Mouse (Mus musculus) stomach, postnatal 0 days (tissue): ENCODE results near the gene Gm1043. TPM values are rescaled to one million over a fixed set of nuclear protein-coding genes. Genes with fewer than 3 reads are reported as not detected.

Source experiments
- ATAC-seq: fragments of 200-750 bp; cut with Nextera tagmentation; 2 replicates; pipeline ENCODE4 v1.8.0; 2017; ENCODE audit not compliant: low FRiP score, low TSS enrichment
- DNase-seq: peaks from one replicate; pipeline ENCODE4 v3.0.0-alpha.2; 2016; ENCODE audit warnings: low spot score
- H3K27ac ChIP-seq: fragments of 300-500 bp; sonication (generic); replicated peaks from 2 replicates; pipeline ENCODE4 v1.5.1; 2014; ENCODE audit warnings: mild to moderate bottlenecking, control low read depth
- H3K27me3 ChIP-seq: fragments of 300-500 bp; sonication (generic); 2 replicates; pipeline ENCODE4 v1.6.1; 2014; ENCODE audit warnings: low read length; ENCODE audit not compliant: control insufficient read depth, insufficient read depth
- H3K36me3 ChIP-seq: fragments of 300-500 bp; sonication (generic); 2 replicates; pipeline ENCODE4 v1.6.1; 2014; ENCODE audit warnings: low read length, mixed read lengths; ENCODE audit not compliant: control insufficient read depth, insufficient read depth
- H3K4me1 ChIP-seq: fragments of 300-500 bp; sonication (generic); replicated peaks from 2 replicates; pipeline ENCODE4 v1.6.1; 2014; ENCODE audit warnings: antibody characterized with exemption; ENCODE audit not compliant: control insufficient read depth, insufficient read depth
- H3K4me2 ChIP-seq: fragments of 300-500 bp; sonication (generic); replicated peaks from 2 replicates; pipeline ENCODE4 v1.6.1; 2014; ENCODE audit warnings: low read depth, mild to moderate bottlenecking, control low read depth, moderate library complexity
- H3K4me3 ChIP-seq: fragments of 300-500 bp; sonication (generic); 2 replicates; pipeline ENCODE4 v1.5.1; 2014; ENCODE audit warnings: low read depth, low read length, control low read depth
- H3K9ac ChIP-seq: fragments of 300-500 bp; sonication (generic); 2 replicates; pipeline ENCODE4 v1.6.1; 2014; ENCODE audit warnings: mild to moderate bottlenecking, low read length, control low read depth, mixed read lengths
- H3K9me3 ChIP-seq: fragments of 300-500 bp; sonication (generic); 2 replicates; pipeline ENCODE4 v1.6.1; 2016; ENCODE audit warnings: low read length; ENCODE audit not compliant: control insufficient read depth
- CTCF ChIP-seq: IDR thresholded peaks from 2 replicates; pipeline ENCODE4 v1.5.1; 2016; ENCODE audit warnings: antibody characterized with exemption, low read depth, mild to moderate bottlenecking, moderate library complexity
- EP300 ChIP-seq: optimal IDR thresholded peaks from 2 replicates; pipeline ENCODE3; 2016; ENCODE audit warnings: antibody characterized with exemption
- WGBS: fragments of 180-500 bp; shearing (Covaris S2); extraction: QIAGEN DNeasy Blood & Tissue Kit; methylation state at CpG from one replicate; pipeline ENCODE4 v1.1.7; 2014; 5-methylcytosine and 5-hydroxymethylcytosine counted together
- polyA plus RNA-seq: library from polyadenylated mRNA; unstranded; fragments of >200 nt; fragmentation: Nextera tagmentation; extraction: Ambion mirVana; gene quantifications from 2 replicates; pipeline ENCODE4 v1.2.1, GENCODE M21; 2015

Gene Gm1043
- polyA plus RNA-seq, 1 experiment from 2014 or later, result 0.02 TPM

DNA sequence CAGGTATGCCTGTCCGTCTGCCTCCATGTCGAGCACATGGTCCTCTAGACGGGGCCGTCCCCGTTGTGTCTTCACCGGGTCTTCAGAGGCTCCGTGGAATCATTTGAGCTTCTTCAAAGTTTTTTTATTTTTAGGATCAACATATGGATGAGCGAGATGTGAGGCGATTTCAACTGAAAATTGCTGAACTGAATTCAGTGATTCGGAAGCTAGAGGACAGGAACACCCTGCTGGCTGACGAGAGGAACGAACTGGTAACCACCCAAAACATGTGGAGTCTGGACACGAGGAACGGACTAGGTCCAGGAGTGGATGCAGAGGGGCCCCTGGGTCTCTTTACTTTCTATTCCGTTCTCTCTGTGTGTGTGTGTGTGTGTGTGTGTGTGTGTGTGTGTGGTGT lies 16.5 kb downstream of the Gm1043 start:
- ATAC-seq, result no peak
- DNase-seq, result no peak

DNA sequence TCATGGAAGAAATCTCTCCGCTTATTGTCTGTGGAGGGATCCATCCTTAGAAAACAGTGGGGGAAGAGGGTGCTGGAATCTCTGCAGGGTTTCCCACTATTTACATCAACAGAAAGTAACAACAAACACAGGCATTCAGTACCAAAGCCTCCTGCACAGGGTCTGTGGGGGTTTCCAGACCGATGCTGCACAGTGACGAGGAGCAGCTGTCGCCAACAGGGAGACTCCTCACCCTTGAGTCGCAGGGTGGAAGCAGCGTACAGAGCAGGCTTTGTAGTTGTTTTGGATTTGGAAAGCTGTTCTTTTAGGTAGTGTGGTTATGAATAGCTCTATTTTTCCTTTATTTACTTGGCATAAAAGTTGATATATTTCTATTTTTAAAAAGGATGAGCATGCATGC lies 16.9 kb downstream of the Gm1043 start:
- no peak overlapping the region for H3K4me2 ChIP-seq
- H3K4me1 ChIP-seq, result no peaks in the 10 kb centered on the region
- H3K27ac ChIP-seq, result no peak overlapping the region
- H3K9ac ChIP-seq, result no peak overlapping the region
- no peaks in the 10 kb centered on the region for H3K9me3 ChIP-seq
- no peaks in the 10 kb centered on the region for H3K27me3 ChIP-seq
- no peaks in the 10 kb centered on the region for H3K36me3 ChIP-seq
- DNase-seq (no peak), ATAC-seq (no peak)
- H3K4me3 ChIP-seq, result no peak overlapping the region
- 59% methylated on average over 6 of the region's 6 CpGs for whole genome bisulfite sequencing
- TF ChIP-seq CTCF (no peak), EP300 (no peak)

More for the DNA sequence above, 16.5 kb downstream of the Gm1043 start:
- Histone ChIP-seq H3K4me1 (no peaks in the 10 kb centered on the region), H3K36me3 (no peaks in the 10 kb centered on the region), H3K27ac (no peak overlapping the region), H3K9ac (no peak overlapping the region), H3K4me2 (no peak overlapping the region), H3K27me3 (no peaks in the 10 kb centered on the region), H3K9me3 (no peaks in the 10 kb centered on the region), H3K4me3 (no peak overlapping the region)
- TF ChIP-seq EP300 (no peak), CTCF (peak; percentile 15; the same call in 1 of the 2 replicates)
- 61% methylated on average over 15 of the region's 15 CpGs for WGBS

DNA sequence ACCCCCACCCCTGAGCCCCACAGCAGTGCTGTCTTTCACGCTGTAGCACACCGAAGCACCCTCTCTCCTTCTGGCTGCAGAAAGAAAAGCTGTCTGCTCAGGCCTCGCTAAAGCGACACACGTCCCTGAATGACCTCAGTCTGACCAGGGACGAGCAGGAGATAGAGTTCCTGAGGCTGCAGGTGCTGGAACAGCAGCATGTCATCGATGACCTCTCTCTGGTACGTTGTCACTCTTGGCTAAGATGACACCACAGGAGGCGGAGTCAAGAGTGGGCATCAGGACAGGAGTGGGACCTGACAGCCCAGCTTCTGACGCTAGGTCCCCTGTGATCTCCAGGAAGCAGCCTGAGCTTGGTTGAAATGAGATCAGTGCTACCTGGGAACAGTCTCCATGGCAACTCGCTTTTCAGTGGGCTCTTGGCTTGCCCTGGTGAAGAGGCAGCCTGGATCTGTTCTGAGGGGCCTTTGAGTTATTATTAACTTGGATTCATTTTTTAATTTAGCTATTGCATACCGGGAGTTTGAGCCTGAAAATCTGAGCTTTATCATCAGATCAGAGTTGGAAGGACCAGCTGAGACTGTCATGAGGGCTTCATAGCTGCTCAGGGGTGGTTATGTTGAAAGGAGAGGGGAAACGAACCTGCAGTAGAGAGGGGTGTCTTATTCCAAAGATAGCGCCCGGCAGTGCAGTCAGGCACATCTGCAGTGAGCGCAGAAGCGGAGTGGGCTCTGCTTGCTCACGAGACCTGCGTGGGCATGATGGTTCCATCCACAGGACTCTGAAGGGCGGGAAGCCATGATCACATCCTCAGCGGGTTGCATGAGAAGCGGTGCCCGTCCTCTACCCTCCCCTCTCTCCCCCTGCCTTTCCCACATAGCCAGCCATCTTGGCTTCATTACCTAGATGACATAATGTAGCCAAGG lies 20.6 kb downstream of the Gm1043 start:
- Histone ChIP-seq H3K27ac (no peak overlapping the region), H3K4me1 (no peaks in the 10 kb centered on the region), H3K36me3 (no peaks in the 10 kb centered on the region), H3K27me3 (no peaks in the 10 kb centered on the region), H3K4me3 (no peak overlapping the region), H3K9ac (no peak overlapping the region), H3K9me3 (no peaks in the 10 kb centered on the region), H3K4me2 (no peak overlapping the region)
- WGBS, result 79% methylated on average over 23 of the region's 23 CpGs
- DNase-seq (no peak), ATAC-seq (no peak)
- TF ChIP-seq CTCF (no peak), EP300 (no peak)

DNA sequence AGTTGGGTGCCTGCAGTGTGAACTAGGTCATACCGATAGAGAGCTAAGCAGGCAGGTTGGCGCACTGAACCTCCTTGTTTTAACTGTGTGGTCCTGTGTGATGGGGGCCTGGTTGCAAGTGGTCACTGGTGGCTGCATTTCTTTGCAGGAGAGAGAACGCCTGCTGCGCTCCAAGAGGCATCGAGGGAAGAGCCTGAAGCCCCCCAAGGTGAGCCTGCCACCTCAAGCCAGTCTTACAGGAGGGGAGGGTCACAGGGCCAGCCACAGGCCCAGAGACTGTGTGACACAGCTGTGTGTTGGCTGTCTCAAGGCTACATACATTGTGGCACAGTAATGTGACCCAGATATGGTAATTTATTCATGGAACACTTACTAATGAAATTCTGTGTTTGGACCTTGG lies 21.9 kb downstream of the Gm1043 start:
- Histone ChIP-seq H3K9ac (no peak overlapping the region), H3K4me1 (no peaks in the 10 kb centered on the region), H3K4me3 (no peak overlapping the region), H3K27ac (no peak overlapping the region), H3K9me3 (no peaks in the 10 kb centered on the region), H3K4me2 (no peak overlapping the region), H3K27me3 (no peaks in the 10 kb centered on the region), H3K36me3 (no peaks in the 10 kb centered on the region)
- no peak for TF ChIP-seq EP300
- TF ChIP-seq CTCF, result no peak
- ATAC-seq (no peak), DNase-seq (no peak)
- WGBS, result 84% methylated on average over 5 of the region's 5 CpGs

DNA sequence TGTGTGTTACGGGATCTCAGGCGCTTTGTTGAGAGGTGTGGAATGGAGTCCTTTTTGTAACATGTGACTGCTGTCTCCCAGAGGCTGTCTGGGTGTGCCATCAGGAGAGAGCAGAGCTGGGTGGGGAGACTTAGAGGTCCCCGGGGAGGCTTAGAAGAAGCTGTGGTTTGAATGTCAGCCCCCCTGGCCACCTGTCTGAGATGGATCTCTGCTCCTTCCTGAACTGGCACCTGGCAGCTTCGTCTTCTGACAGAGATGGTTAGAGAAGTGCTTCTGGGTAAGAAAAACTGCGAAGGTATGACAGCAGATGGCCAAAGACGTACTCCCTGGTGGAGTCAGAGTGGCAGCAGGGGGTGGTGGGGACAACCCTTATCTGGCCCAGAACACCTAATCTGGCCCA lies 22.4 kb downstream of the Gm1043 start:
- Histone ChIP-seq H3K9me3 (no peaks in the 10 kb centered on the region), H3K9ac (no peak overlapping the region), H3K27me3 (no peaks in the 10 kb centered on the region), H3K27ac (no peak overlapping the region), H3K4me3 (no peak overlapping the region), H3K4me1 (no peaks in the 10 kb centered on the region), H3K4me2 (no peak overlapping the region), H3K36me3 (no peaks in the 10 kb centered on the region)
- 83% methylated on average over 6 of the region's 6 CpGs for WGBS
- DNase-seq, result no peak
- ATAC-seq, result no peak
- no peak for TF ChIP-seq EP300
- TF ChIP-seq CTCF, result no peak

DNA sequence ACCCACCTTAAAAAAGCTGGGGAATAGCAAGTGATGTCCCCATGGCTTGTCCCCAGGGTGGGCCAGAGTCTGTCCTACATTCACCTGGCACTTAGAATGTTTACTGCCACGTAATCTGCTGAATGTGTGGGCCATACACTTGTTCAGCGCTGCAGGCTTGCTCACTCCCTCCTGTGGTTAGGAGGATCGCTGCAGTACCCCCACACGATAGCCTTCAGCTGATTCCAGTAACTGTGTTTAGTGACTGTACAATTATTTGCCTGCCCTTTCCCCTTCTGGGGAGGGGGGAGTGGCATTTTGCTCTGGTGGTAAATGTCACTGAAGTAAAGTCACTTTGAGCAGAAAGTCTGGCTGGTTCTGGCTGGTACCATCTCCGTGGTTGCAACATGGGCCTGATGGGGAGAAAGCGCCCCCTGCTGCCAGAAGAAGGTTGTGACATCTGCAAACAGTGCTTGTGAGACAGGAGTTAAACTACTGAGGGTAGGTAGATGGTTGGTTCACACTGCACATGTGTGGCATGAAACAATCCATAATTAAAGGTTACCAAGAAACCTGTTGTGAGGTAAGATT lies 24.2 kb downstream of the Gm1043 start:
- ATAC-seq, result peak; percentile 55
- no peaks in the 10 kb centered on the region for H3K4me1 ChIP-seq
- H3K9me3 ChIP-seq, result no peaks in the 10 kb centered on the region
- H3K4me2 ChIP-seq, result no peak overlapping the region
- H3K36me3 ChIP-seq, result no peaks in the 10 kb centered on the region
- peak; percentile 86 for DNase-seq
- peak; percentile 84 for TF ChIP-seq CTCF
- TF ChIP-seq EP300, result no peak
- H3K27me3 ChIP-seq, result no peaks in the 10 kb centered on the region
- H3K4me3 ChIP-seq, result no peak overlapping the region
- no peak overlapping the region for H3K27ac ChIP-seq
- WGBS, result 28% methylated on average over 6 of the region's 6 CpGs
- no peak overlapping the region for H3K9ac ChIP-seq
